Mouse (Mus musculus) stomach, postnatal 0 days (tissue): ENCODE measurements at regions not wholly inside any gene's neighbourhood (a gene's known extent, or its start where the extent isn't known, plus 50 kb on each side); places are given as distances from the start of the nearest gene placed in this dataset.

Source experiments
- ATAC-seq: fragments of 200-750 bp; cut with Nextera tagmentation; 2 replicates; pipeline ENCODE4 v1.8.0; 2017; ENCODE audit not compliant: low FRiP score, low TSS enrichment
- DNase-seq: peaks from one replicate; pipeline ENCODE4 v3.0.0-alpha.2; 2016; ENCODE audit warnings: low spot score
- H3K27ac ChIP-seq: fragments of 300-500 bp; sonication (generic); replicated peaks from 2 replicates; pipeline ENCODE4 v1.5.1; 2014; ENCODE audit warnings: mild to moderate bottlenecking, control low read depth
- H3K27me3 ChIP-seq: fragments of 300-500 bp; sonication (generic); 2 replicates; pipeline ENCODE4 v1.6.1; 2014; ENCODE audit warnings: low read length; ENCODE audit not compliant: control insufficient read depth, insufficient read depth
- H3K36me3 ChIP-seq: fragments of 300-500 bp; sonication (generic); 2 replicates; pipeline ENCODE4 v1.6.1; 2014; ENCODE audit warnings: low read length, mixed read lengths; ENCODE audit not compliant: control insufficient read depth, insufficient read depth
- H3K4me1 ChIP-seq: fragments of 300-500 bp; sonication (generic); replicated peaks from 2 replicates; pipeline ENCODE4 v1.6.1; 2014; ENCODE audit warnings: antibody characterized with exemption; ENCODE audit not compliant: control insufficient read depth, insufficient read depth
- H3K4me2 ChIP-seq: fragments of 300-500 bp; sonication (generic); replicated peaks from 2 replicates; pipeline ENCODE4 v1.6.1; 2014; ENCODE audit warnings: low read depth, mild to moderate bottlenecking, control low read depth, moderate library complexity
- H3K4me3 ChIP-seq: fragments of 300-500 bp; sonication (generic); 2 replicates; pipeline ENCODE4 v1.5.1; 2014; ENCODE audit warnings: low read depth, low read length, control low read depth
- H3K9ac ChIP-seq: fragments of 300-500 bp; sonication (generic); 2 replicates; pipeline ENCODE4 v1.6.1; 2014; ENCODE audit warnings: mild to moderate bottlenecking, low read length, control low read depth, mixed read lengths
- H3K9me3 ChIP-seq: fragments of 300-500 bp; sonication (generic); 2 replicates; pipeline ENCODE4 v1.6.1; 2016; ENCODE audit warnings: low read length; ENCODE audit not compliant: control insufficient read depth
- CTCF ChIP-seq: IDR thresholded peaks from 2 replicates; pipeline ENCODE4 v1.5.1; 2016; ENCODE audit warnings: antibody characterized with exemption, low read depth, mild to moderate bottlenecking, moderate library complexity
- EP300 ChIP-seq: optimal IDR thresholded peaks from 2 replicates; pipeline ENCODE3; 2016; ENCODE audit warnings: antibody characterized with exemption
- WGBS: fragments of 180-500 bp; shearing (Covaris S2); extraction: QIAGEN DNeasy Blood & Tissue Kit; methylation state at CpG from one replicate; pipeline ENCODE4 v1.1.7; 2014; 5-methylcytosine and 5-hydroxymethylcytosine counted together

DNA sequence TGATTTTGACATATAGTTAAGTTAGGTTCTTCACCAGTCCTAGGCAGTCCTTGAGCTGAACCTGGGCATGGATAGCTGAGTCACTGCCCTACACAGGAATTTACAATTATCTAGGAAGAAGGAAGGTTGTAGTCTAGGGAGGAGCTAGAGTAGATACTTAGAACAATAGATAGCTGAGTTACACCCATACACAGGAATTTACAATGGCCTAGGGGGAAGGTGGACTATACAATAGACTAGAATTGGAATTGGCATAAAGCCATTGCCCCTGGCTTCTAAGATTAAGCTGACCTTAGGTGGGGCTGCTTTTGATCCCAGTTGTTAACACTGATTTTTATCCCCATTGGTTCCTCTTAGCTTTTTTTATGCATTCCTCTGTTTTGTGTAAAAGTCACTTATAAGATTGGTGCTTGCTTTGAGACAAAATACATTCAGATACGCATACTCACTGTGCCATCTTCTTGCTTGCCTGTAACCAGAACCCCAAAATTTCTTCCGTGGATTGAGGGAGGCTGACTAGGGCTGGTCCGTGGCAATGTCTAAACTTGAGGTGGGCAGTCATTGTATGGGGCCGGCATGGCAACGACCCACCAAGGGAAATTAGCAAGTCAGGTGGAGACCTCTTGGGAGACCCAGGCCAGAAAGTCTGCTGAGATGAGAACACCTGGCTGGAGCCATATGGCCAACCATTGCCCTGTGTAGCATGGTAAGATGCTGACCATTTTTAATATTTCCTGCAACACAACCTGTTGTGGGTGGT is 734.1 kb upstream of the Chordc1 start:
- Histone ChIP-seq H3K27me3 (no peaks in the 10 kb centered on the region), H3K4me1 (no peaks in the 10 kb centered on the region), H3K9ac (no peak overlapping the region), H3K9me3 (no peaks in the 10 kb centered on the region), H3K4me2 (no peak overlapping the region), H3K36me3 (no peaks in the 10 kb centered on the region), H3K27ac (no peak overlapping the region), H3K4me3 (no peak overlapping the region)
- no peak for DNase-seq
- ATAC-seq = no peak
- TF ChIP-seq CTCF = no peak
- no peak for TF ChIP-seq EP300
- WGBS = 79% methylated on average over 5 of the region's 5 CpGs

- no peaks in the 10 kb centered on the region for H3K9me3 ChIP-seq
- H3K27me3 ChIP-seq = no peaks in the 10 kb centered on the region
- no peak overlapping the region for H3K9ac ChIP-seq
- no peak overlapping the region for H3K4me2 ChIP-seq
- H3K36me3 ChIP-seq = no peaks in the 10 kb centered on the region
- TF ChIP-seq CTCF = no peak
- DNase-seq = no peak
- no peak for ATAC-seq
- H3K27ac ChIP-seq = no peak overlapping the region
- 68% methylated on average over 3 of the region's 3 CpGs for WGBS
- no peak overlapping the region for H3K4me3 ChIP-seq
- H3K4me1 ChIP-seq = no peaks in the 10 kb centered on the region
Measured at GRCm38 (mm10) chr9:17567784-17568518, 724.0 kb upstream of the Chordc1 start.

DNA sequence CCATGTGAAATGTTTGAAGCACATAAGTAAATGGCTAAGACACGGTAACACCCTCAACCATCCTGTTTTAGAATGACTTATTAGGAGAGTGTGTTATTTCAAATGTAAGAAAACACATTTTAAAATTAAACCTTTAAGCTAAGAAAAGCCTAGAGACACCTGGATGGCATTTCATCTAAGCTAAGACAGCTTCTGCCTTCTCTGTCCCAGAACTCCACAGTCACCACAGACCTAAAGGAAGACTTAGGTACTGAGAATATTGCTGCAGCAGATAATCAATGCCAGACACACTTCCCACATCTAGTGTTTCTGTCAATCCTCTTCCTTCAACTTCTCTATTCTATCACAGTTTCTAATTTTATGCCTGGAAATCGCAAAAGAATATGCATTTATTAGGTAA is 704.4 kb upstream of the Chordc1 start:
- no peak for DNase-seq
- Histone ChIP-seq H3K9me3 (no peaks in the 10 kb centered on the region), H3K4me3 (no peak overlapping the region), H3K4me1 (no peaks in the 10 kb centered on the region), H3K27me3 (no peaks in the 10 kb centered on the region), H3K36me3 (no peaks in the 10 kb centered on the region), H3K27ac (no peak overlapping the region), H3K4me2 (no peak overlapping the region), H3K9ac (no peak overlapping the region)
- WGBS = 79% methylated on average over 2 of the region's 2 CpGs
- ATAC-seq = no peak
- TF ChIP-seq CTCF (no peak), EP300 (no peak)

DNA sequence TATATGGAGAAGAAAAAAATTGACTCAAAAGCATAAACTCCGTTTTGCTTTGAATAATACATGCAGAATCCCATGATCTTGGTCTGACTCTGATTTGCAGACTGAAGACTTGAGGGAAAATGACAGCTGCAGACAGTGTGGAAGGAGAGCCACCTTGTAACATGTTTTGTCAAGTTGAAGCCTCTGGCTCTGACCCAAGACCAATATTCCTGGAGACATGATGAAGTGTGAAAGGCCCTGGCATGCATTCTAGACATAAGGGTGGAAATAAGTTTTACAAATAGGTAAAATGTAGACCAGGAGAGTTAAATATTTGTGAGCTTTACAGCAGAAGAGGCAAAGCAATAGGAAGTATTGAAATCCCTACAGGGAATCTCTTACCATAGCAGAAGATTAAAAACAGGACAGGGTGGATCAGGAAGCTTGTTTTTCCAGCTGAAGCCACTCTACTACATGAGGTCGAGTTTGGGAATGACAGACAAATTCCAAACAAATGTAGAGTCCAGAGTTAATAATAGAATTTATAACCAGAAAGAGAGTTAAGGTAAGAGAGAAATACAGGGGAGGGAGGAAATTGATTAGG is 703.9 kb upstream of the Chordc1 start:
- no peak for DNase-seq
- 37% methylated on average over 2 of the region's 2 CpGs for WGBS
- Histone ChIP-seq H3K27me3 (no peaks in the 10 kb centered on the region), H3K4me1 (no peaks in the 10 kb centered on the region), H3K36me3 (no peaks in the 10 kb centered on the region), H3K27ac (no peak overlapping the region), H3K9me3 (no peaks in the 10 kb centered on the region), H3K9ac (no peak overlapping the region), H3K4me3 (no peak overlapping the region), H3K4me2 (no peak overlapping the region)
- TF ChIP-seq CTCF (no peak), EP300 (no peak)
- no peak for ATAC-seq

DNA sequence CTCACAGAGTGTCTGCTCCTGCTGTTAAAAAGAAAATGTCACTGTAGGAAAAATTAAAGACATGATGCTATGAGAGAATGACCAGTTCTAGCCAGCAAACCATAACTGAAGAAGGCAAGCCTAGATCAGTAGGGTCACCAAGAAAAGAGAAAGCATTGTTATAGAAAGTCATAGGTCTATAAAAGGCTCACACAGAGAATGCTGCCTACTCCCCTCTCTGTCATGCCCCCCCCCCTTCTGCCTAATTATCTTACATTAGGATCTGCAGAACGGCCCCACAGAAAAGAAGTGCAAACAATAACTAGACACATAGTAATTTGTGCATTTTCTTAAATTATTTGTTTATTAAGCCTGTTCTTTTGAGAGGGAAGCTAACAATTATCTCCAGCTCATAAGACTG is 680.8 kb upstream of the Chordc1 start:
- WGBS = 23% methylated on average over 1 of the region's 1 CpGs
- H3K4me3 ChIP-seq = no peak overlapping the region
- ATAC-seq = no peak

DNA sequence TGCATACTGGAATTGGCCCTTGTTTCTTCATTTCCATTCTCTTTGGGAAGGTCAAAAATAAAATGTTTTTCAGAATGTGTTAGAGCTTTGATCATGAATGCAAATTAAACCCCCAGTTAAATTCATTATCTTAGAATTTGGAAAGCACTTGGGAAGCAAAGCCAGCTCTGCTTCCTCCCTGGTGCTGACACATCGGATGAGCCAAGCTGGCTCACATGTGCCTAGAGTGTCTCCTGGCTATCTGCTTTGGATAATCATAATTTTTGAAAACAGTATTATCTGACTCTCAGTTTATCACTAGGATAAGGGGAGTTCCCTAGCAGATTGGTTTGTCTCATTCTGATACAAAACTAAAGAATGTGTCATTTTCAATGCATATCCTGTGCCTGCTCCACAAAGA is 649.4 kb upstream of the Chordc1 start:
- ATAC-seq = no peak
- 79% methylated on average over 1 of the region's 1 CpGs for WGBS
- no peak for TF ChIP-seq CTCF
- no peak for TF ChIP-seq EP300

More for the DNA sequence above, 680.8 kb upstream of the Chordc1 start:
- H3K4me1 ChIP-seq = no peaks in the 10 kb centered on the region
- no peak overlapping the region for H3K4me2 ChIP-seq
- DNase-seq = no peak
- H3K9ac ChIP-seq = no peak overlapping the region
- no peak for TF ChIP-seq EP300
- TF ChIP-seq CTCF = no peak
- H3K9me3 ChIP-seq = no peaks in the 10 kb centered on the region
- no peaks in the 10 kb centered on the region for H3K27me3 ChIP-seq
- H3K27ac ChIP-seq = no peak overlapping the region
- no peaks in the 10 kb centered on the region for H3K36me3 ChIP-seq

More for the DNA sequence above, 649.4 kb upstream of the Chordc1 start:
- Histone ChIP-seq H3K9me3 (no peaks in the 10 kb centered on the region), H3K27me3 (no peaks in the 10 kb centered on the region), H3K4me2 (no peak overlapping the region), H3K9ac (no peak overlapping the region), H3K36me3 (no peaks in the 10 kb centered on the region), H3K27ac (no peak overlapping the region), H3K4me1 (no peaks in the 10 kb centered on the region), H3K4me3 (no peak overlapping the region)
- no peak for DNase-seq
